Mouse (Mus musculus) forebrain, embryonic 13.5 days (tissue): Measurements from ENCODE around the gene Gpr84. TPM values are rescaled to one million over a fixed set of nuclear protein-coding genes. Genes with fewer than 3 reads are reported as not detected.

Experiments used
- ATAC-seq: fragments of 200-750 bp; cut with Nextera tagmentation; 2 replicates; pipeline ENCODE4 v1.8.0; 2017
- H3K27ac ChIP-seq: fragments of 300-500 bp; sonication (generic); 2 replicates; pipeline ENCODE4 v1.5.1; 2015; ENCODE audit warnings: inconsistent platforms, mild to moderate bottlenecking, moderate library complexity
- H3K27me3 ChIP-seq: fragments of 300-500 bp; sonication (generic); 2 replicates; pipeline ENCODE4 v1.6.1; 2015; ENCODE audit warnings: mild to moderate bottlenecking, inconsistent platforms
- H3K36me3 ChIP-seq: fragments of 300-500 bp; sonication (generic); 2 replicates; pipeline ENCODE4 v1.6.1; 2015; ENCODE audit warnings: mild to moderate bottlenecking, inconsistent platforms; ENCODE audit not compliant: poor library complexity, severe bottlenecking
- H3K4me1 ChIP-seq: fragments of 300-500 bp; sonication (generic); 2 replicates; pipeline ENCODE4 v1.6.1; 2015; ENCODE audit warnings: inconsistent platforms
- H3K4me2 ChIP-seq: fragments of 300-500 bp; sonication (generic); 2 replicates; pipeline ENCODE4 v1.6.1; 2015; ENCODE audit warnings: inconsistent platforms, mild to moderate bottlenecking, moderate library complexity
- H3K4me3 ChIP-seq: fragments of 300-500 bp; sonication (generic); 2 replicates; pipeline ENCODE4 v1.5.1; 2015; ENCODE audit warnings: mild to moderate bottlenecking, inconsistent platforms
- H3K9ac ChIP-seq: fragments of 300-500 bp; sonication (generic); 2 replicates; pipeline ENCODE4 v1.6.1; 2015; ENCODE audit warnings: mild to moderate bottlenecking, inconsistent platforms
- H3K9me3 ChIP-seq: fragments of 300-500 bp; sonication (generic); replicated peaks from 2 replicates; pipeline ENCODE4 v1.6.1; 2016; ENCODE audit warnings: inconsistent platforms
- WGBS: fragments of 180-500 bp; shearing (Covaris S2); methylation state at CpG from one replicate; pipeline ENCODE4 v1.1.7; 2015; 5-methylcytosine and 5-hydroxymethylcytosine counted together
- polyA plus RNA-seq: library from polyadenylated mRNA; unstranded; fragments of >200 nt; fragmentation: Nextera tagmentation; extraction: Ambion mirVana; gene quantifications from 2 replicates; pipeline ENCODE4 v1.2.1, GENCODE M21; 2015

Gene Gpr84
- 0.30 and 0.41 TPM in 2 replicates for polyA plus RNA-seq

- peaks cover 3% of the 10 kb centered on the region for H3K36me3 ChIP-seq
- no peak within 1 kb of the TSS for H3K4me3 ChIP-seq
- no peak within 1 kb of the TSS for H3K27ac ChIP-seq
- H3K9ac ChIP-seq: no peak within 1 kb of the TSS
- WGBS: 76% methylated on average over 6 of the region's 6 CpGs
- H3K9me3 ChIP-seq: no peaks in the 10 kb centered on the region
- ATAC-seq: no peak
- peaks cover 50% of the 10 kb centered on the region for H3K4me1 ChIP-seq
- H3K27me3 ChIP-seq: peaks cover 14% of the 10 kb centered on the region
- H3K4me2 ChIP-seq: no peak within 1 kb of the TSS
These were observed at the start of gene Gpr84 for GRCm38 (mm10) chr15:103310365-103310910. Gpr84 (minus strand) TSS chr15:103310612.

- H3K36me3 ChIP-seq: no peaks in the 10 kb centered on the region
- H3K4me2 ChIP-seq: no peak overlapping the region
- H3K4me1 ChIP-seq: peaks cover 5% of the 10 kb centered on the region; the same call in 1 of the 2 replicates
- H3K27me3 ChIP-seq: no peaks in the 10 kb centered on the region
- H3K9me3 ChIP-seq: no peaks in the 10 kb centered on the region
- WGBS: 92% methylated on average over 5 of the region's 5 CpGs
- H3K4me3 ChIP-seq: no peak overlapping the region
- ATAC-seq: no peak
- no peak overlapping the region for H3K9ac ChIP-seq
- H3K27ac ChIP-seq: no peak overlapping the region
These were observed 49.6 kb upstream of the Gpr84 start for GRCm38 (mm10) chr15:103359869-103360602.

GRCm38 (mm10) chr15:103359122-103359510, 48.7 kb upstream of the Gpr84 start:
- Histone ChIP-seq H3K27ac (no peak overlapping the region), H3K27me3 (no peaks in the 10 kb centered on the region), H3K4me2 (no peak overlapping the region), H3K4me3 (no peak overlapping the region), H3K9me3 (no peaks in the 10 kb centered on the region), H3K4me1 (no peaks in the 10 kb centered on the region), H3K9ac (no peak overlapping the region), H3K36me3 (0 out of 2 replicates have a peak, but pooled peaks cover 4% of the 10 kb centered on the region)
- 78% methylated on average over 1 of the region's 1 CpGs for WGBS
- ATAC-seq: no peak

- 45% methylated on average over 3 of the region's 4 CpGs for WGBS
These were observed 48.1 kb upstream of the Gpr84 start for GRCm38 (mm10) chr15:103358278-103359121.

GRCm38 (mm10) chr15:103357817-103358216, 47.4 kb upstream of the Gpr84 start:
- no peak overlapping the region for H3K27ac ChIP-seq
- no peak overlapping the region for H3K4me3 ChIP-seq
- no peaks in the 10 kb centered on the region for H3K27me3 ChIP-seq
- no peak overlapping the region for H3K9ac ChIP-seq
- H3K4me2 ChIP-seq: no peak overlapping the region
- 0 out of 2 replicates have a peak, but pooled peaks cover 6% of the 10 kb centered on the region for H3K36me3 ChIP-seq
- H3K9me3 ChIP-seq: no peaks in the 10 kb centered on the region
- ATAC-seq: no peak
- H3K4me1 ChIP-seq: no peaks in the 10 kb centered on the region
- WGBS: 92% methylated on average over 4 of the region's 4 CpGs

More at GRCm38 (mm10) chr15:103358278-103359121, 48.1 kb upstream of the Gpr84 start:
- 0 out of 2 replicates have a peak, but pooled peaks cover 6% of the 10 kb centered on the region for H3K36me3 ChIP-seq
- H3K9me3 ChIP-seq: no peaks in the 10 kb centered on the region
- H3K4me1 ChIP-seq: no peaks in the 10 kb centered on the region
- no peak overlapping the region for H3K9ac ChIP-seq
- H3K27ac ChIP-seq: no peak overlapping the region
- no peak overlapping the region for H3K4me3 ChIP-seq
- no peak for ATAC-seq
- H3K4me2 ChIP-seq: no peak overlapping the region
- H3K27me3 ChIP-seq: no peaks in the 10 kb centered on the region

GRCm38 (mm10) chr15:103356130-103356529, 45.7 kb upstream of the Gpr84 start:
- no peak overlapping the region for H3K27ac ChIP-seq
- WGBS: 92% methylated on average over 4 of the region's 4 CpGs
- no peak for ATAC-seq
- no peak overlapping the region for H3K4me2 ChIP-seq
- H3K9me3 ChIP-seq: no peaks in the 10 kb centered on the region
- H3K4me1 ChIP-seq: no peaks in the 10 kb centered on the region
- H3K36me3 ChIP-seq: peaks cover 12% of the 10 kb centered on the region; the same call in 1 of the 2 replicates
- H3K27me3 ChIP-seq: no peaks in the 10 kb centered on the region
- H3K9ac ChIP-seq: no peak overlapping the region
- no peak overlapping the region for H3K4me3 ChIP-seq

GRCm38 (mm10) chr15:103355420-103355819, 45.0 kb upstream of the Gpr84 start:
- no peak overlapping the region for H3K4me3 ChIP-seq
- H3K27me3 ChIP-seq: no peaks in the 10 kb centered on the region
- H3K27ac ChIP-seq: no peak overlapping the region
- H3K36me3 ChIP-seq: peaks cover 18% of the 10 kb centered on the region
- H3K9me3 ChIP-seq: no peaks in the 10 kb centered on the region
- no peaks in the 10 kb centered on the region for H3K4me1 ChIP-seq
- H3K9ac ChIP-seq: no peak overlapping the region
- no peak overlapping the region for H3K4me2 ChIP-seq
- ATAC-seq: no peak
- WGBS: 80% methylated on average over 4 of the region's 4 CpGs

- no peak overlapping the region for H3K4me2 ChIP-seq
- no peaks in the 10 kb centered on the region for H3K27me3 ChIP-seq
- peaks cover 23% of the 10 kb centered on the region for H3K36me3 ChIP-seq
- H3K9ac ChIP-seq: no peak overlapping the region
- no peak for ATAC-seq
- H3K9me3 ChIP-seq: no peaks in the 10 kb centered on the region
- no peak overlapping the region for H3K4me3 ChIP-seq
- WGBS: 86% methylated on average over 2 of the region's 2 CpGs
- no peaks in the 10 kb centered on the region for H3K4me1 ChIP-seq
- H3K27ac ChIP-seq: no peak overlapping the region
These were observed 44.3 kb upstream of the Gpr84 start for GRCm38 (mm10) chr15:103354690-103355089.

- H3K4me3 ChIP-seq: no peak overlapping the region
- H3K27me3 ChIP-seq: no peaks in the 10 kb centered on the region
- H3K27ac ChIP-seq: no peak overlapping the region
- no peak; the same call in 1 of the 2 replicates for ATAC-seq
- peaks cover 23% of the 10 kb centered on the region for H3K36me3 ChIP-seq
- WGBS: 94% methylated on average over 11 of the region's 11 CpGs
- no peaks in the 10 kb centered on the region for H3K4me1 ChIP-seq
- no peaks in the 10 kb centered on the region for H3K9me3 ChIP-seq
- no peak overlapping the region for H3K9ac ChIP-seq
- H3K4me2 ChIP-seq: no peak overlapping the region
These were observed 43.3 kb upstream of the Gpr84 start for GRCm38 (mm10) chr15:103353511-103354256.

GRCm38 (mm10) chr15:103352856-103353255, 42.4 kb upstream of the Gpr84 start:
- Histone ChIP-seq H3K36me3 (peaks cover 23% of the 10 kb centered on the region), H3K27me3 (no peaks in the 10 kb centered on the region), H3K9me3 (no peaks in the 10 kb centered on the region), H3K4me1 (no peaks in the 10 kb centered on the region), H3K4me2 (no peak overlapping the region), H3K27ac (no peak overlapping the region), H3K9ac (no peak overlapping the region), H3K4me3 (no peak overlapping the region)
- WGBS: 42% methylated on average over 4 of the region's 4 CpGs
- ATAC-seq: peak; percentile 56; the same call in 1 of the 2 replicates

GRCm38 (mm10) chr15:103347275-103347684, 36.9 kb upstream of the Gpr84 start:
- WGBS: 0% methylated on average over 2 of the region's 2 CpGs
- Histone ChIP-seq H3K4me1 (no peaks in the 10 kb centered on the region), H3K4me2 (no peak overlapping the region), H3K27ac (no peak overlapping the region), H3K4me3 (no peak overlapping the region), H3K9ac (no peak overlapping the region), H3K9me3 (no peaks in the 10 kb centered on the region), H3K36me3 (peaks cover 28% of the 10 kb centered on the region), H3K27me3 (no peaks in the 10 kb centered on the region)
- ATAC-seq: no peak
